ENCODE assay signal across 8 mouse cellular contexts in the genomic region with DNA sequence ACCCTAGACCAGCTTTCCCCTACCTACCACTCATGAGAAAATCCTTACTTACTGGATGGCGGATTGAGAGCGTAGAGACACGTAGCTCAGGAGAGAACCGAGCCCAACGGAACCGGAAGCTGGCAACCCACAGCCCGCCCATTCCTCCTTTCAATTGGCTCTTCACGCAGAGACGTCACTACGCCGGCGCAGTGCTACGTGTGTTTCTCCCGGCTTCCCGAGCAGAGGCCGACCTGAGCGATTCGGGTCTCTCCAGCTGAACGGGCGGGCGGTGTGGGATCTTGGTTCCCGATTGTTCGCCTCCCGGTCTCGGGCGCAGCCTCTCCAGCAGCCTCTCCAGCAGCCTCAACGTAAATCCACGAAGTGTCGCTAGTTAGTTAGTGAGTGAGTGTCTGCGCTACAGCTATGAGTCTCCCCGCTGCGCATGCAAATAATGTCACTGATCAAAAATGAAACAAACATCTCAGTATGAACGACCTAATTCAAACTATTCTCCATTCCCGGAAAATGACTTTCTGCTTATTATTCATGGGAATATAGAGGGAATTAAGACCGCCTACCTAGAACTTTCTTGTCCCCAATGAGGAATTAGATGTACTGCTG. TPM values are rescaled to one million over a fixed set of nuclear protein-coding genes. Genes with fewer than 3 reads are reported as not detected.
DNase-seq lines count a peak whose midpoint lies in the region; ATAC-seq and TF ChIP-seq lines count a peak whose summit lies in the region.

Gene Sec61g (minus strand): TSS at position 433 of the 603 bp plus-strand sequence.

- H3K27me3 ChIP-seq in megakaryocyte, embryonic 14.5 days (replicated peaks) = no peaks in the 10 kb centered on the region

- H3K4me3 ChIP-seq in cortical plate, adult 2 months (ENCODE audit: insufficient read depth, low read length) = peak within 1 kb of the TSS; percentile 58
- H3K4me3 ChIP-seq in megakaryocyte, embryonic 14.5 days (replicated peaks) = peak within 1 kb of the TSS; percentile 99

- peaks cover 32% of the 10 kb centered on the region for H3K36me3 ChIP-seq in megakaryocyte, embryonic 14.5 days (replicated peaks; ENCODE audit: low read length)

- TF ChIP-seq CTCF in cortical plate, adult 2 months (IDR thresholded peaks at IDR 0.05; ENCODE audit: extremely low read depth, insufficient read depth, low read length) = no peak

- TF ChIP-seq POLR2A in cortical plate, adult 2 months (IDR thresholded peaks at IDR 0.05; ENCODE audit: extremely low read depth, insufficient read depth, low read length) = peak; percentile 96

- peaks cover 2% of the 10 kb centered on the region; the same call in 1 of the 2 replicates for H3K4me1 ChIP-seq in cortical plate, adult 2 months (ENCODE audit: control insufficient read depth, insufficient read depth, low read length)
- peaks cover 28% of the 10 kb centered on the region; the same call in 1 of the 2 replicates for H3K4me1 ChIP-seq in megakaryocyte, embryonic 14.5 days

- no peaks in the 10 kb centered on the region for H3K9me3 ChIP-seq in megakaryocyte, embryonic 14.5 days

- peak; percentile 99 for ATAC-seq in activated CD4-positive, CD25-positive, alpha-beta regulatory T cell, adult 4 months

- peak within 1 kb of the TSS; percentile 42; the same call in 1 of the 2 replicates for H3K27ac ChIP-seq in cortical plate, adult 2 months (ENCODE audit: insufficient read depth, low read length)

- peak; percentile 83 to 87 for DNase-seq in gastrocnemius, adult 8-10 months (ENCODE audit: low spot score in 2 of 2)
- DNase-seq in hindlimb bud, embryonic 11.5 days (ENCODE audit: extremely low spot score, low read depth, low spot score) = peak; percentile 68
- DNase-seq in left cerebral cortex, adult 8-10 months (ENCODE audit: low spot score in 2 of 2) = peak; percentile 84 to 91
- DNase-seq in right cerebral cortex, postnatal 10 days (ENCODE audit: low spot score in 2 of 2) = peak; percentile 97
- DNase-seq in urinary bladder, postnatal 25 days (ENCODE audit: low spot score) = peak; percentile 82

RNA-seq across cellular contexts. Expression of gene Sec61g, which starts in this region (rescaled TPM):
- polyA plus RNA-seq in activated CD4-positive, CD25-positive, alpha-beta regulatory T cell, adult 4 months (2017; shearing (Covaris generic)) = 1 to 10 TPM; 6.3 to 8.5 TPM
- polyA plus RNA-seq in cortical plate, adult 2 months (2012; rRNA removed) = 20.7 and 28.8 TPM in 2 replicates
- total RNA-seq in gastrocnemius, adult 8-10 months (2022) = 1 to 10 TPM; 2.1 to 4.3 (median 3.0) TPM
- total RNA-seq in left cerebral cortex, adult 8-10 months (2022) = 10 to 100 TPM in 2 of 4 experiments, 1 to 10 TPM in 2; 5.6 to 11.3 (median 8.7) TPM
- 11.9 TPM in 1 of 2 replicates, not detected in the other for polyA plus RNA-seq in megakaryocyte, embryonic 14.5 days (2012; ENCODE audit: insufficient read depth, low replicate concordance)

Comparison
In these comparisons a context has a peak if more than half of its experiments do, and no peak if none do; other contexts are left out.
1. Peak in every context shown above with its lines: DNase-seq, ATAC-seq, H3K4me3 ChIP-seq and H3K27ac ChIP-seq.